In the genomic region with DNA sequence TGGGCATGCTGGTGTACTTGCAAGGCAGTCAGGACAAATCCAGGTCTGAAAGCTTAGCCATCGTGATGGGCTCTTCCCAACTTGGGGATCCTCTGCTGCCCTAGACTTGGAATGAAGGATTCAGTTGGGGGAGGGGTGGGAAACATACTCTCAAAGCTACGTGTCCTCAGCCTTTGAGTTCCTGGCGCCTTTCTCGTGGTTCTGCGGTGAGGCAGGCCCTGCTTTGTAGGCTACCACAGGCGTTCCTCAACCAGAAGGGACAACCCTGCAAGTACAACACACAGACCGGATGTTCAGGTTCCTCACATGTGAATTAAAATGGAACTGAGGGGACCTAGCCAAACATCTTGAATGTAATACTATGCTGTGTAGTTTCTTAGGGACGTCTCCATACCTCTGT, we compare ENCODE assay signal across 9 mouse cellular contexts.
A peak's percentile ranks its signal among the peaks of the same experiment; 100 is the strongest.
DNase-seq lines count a peak whose midpoint lies in the region; ATAC-seq and TF ChIP-seq lines count a peak whose summit lies in the region.
"Had no signal": no experiment of that assay in that cellular context is flagged by ENCODE, and none has a peak within 500 bp of the region (broad histone marks: within the 10 kb centered on the region; RNA-seq: fewer than 3 reads in every experiment).

No protein-coding gene starts in this region.

- H3K4me1 ChIP-seq in kidney, adult 2 months (ENCODE audit: control insufficient read depth, insufficient read depth, low read length), result 0 out of 2 replicates have a peak, but pooled peaks cover 4% of the 10 kb centered on the region
- H3K4me1 ChIP-seq in olfactory bulb, adult 2 months (ENCODE audit: control insufficient read depth, insufficient read depth, low read length), result peaks cover 62% of the 10 kb centered on the region
- H3K4me1 ChIP-seq in forebrain, embryonic 16.5 days (replicated peaks; ENCODE audit: control insufficient read depth, insufficient read depth, low read length), result 0 out of 2 replicates have a peak, but pooled peaks cover 6% of the 10 kb centered on the region

- no peak for TF ChIP-seq POLR2A in kidney, adult 2 months (IDR thresholded peaks at IDR 0.05; ENCODE audit: low read depth, low read length)
- TF ChIP-seq POLR2A in olfactory bulb, adult 2 months (IDR thresholded peaks at IDR 0.05; ENCODE audit: insufficient read depth, low read depth, low read length), result no peak

- no peak overlapping the region for H3K9ac ChIP-seq in forebrain, embryonic 16.5 days (replicated peaks; ENCODE audit: low read depth, low read length)

- WGBS in kidney, adult 2 months, result 68% methylated on average over 8 of the region's 8 CpGs
- WGBS in olfactory bulb, adult 2 months, result 59% methylated on average over 8 of the region's 8 CpGs
- 87% methylated on average over 8 of the region's 8 CpGs for WGBS in forebrain, embryonic 16.5 days

- H3K36me3 ChIP-seq in kidney, adult 2 months (ENCODE audit: control insufficient read depth, insufficient read depth, low read length), result no peaks in the 10 kb centered on the region
- H3K36me3 ChIP-seq in forebrain, embryonic 16.5 days (ENCODE audit: control insufficient read depth, insufficient read depth), result no peaks in the 10 kb centered on the region

- peak overlapping the region; percentile 24 for H3K27ac ChIP-seq in kidney, adult 2 months (ENCODE audit: insufficient read depth, low read depth, low read length)
- H3K27ac ChIP-seq in olfactory bulb, adult 2 months (ENCODE audit: insufficient read depth, low read depth, low read length), result peak overlapping the region; percentile 71
- no peak overlapping the region for H3K27ac ChIP-seq in forebrain, embryonic 16.5 days (ENCODE audit: low read length)

- H3K4me3 ChIP-seq in kidney, adult 2 months (ENCODE audit: insufficient read depth, low read depth, low read length), result no peak overlapping the region
- no peak overlapping the region for H3K4me3 ChIP-seq in olfactory bulb, adult 2 months (ENCODE audit: insufficient read depth, low read depth, low read length)
- H3K4me3 ChIP-seq in forebrain, embryonic 16.5 days (replicated peaks; ENCODE audit: low read length), result no peak overlapping the region

- no peaks in the 10 kb centered on the region for H3K9me3 ChIP-seq in forebrain, embryonic 16.5 days (ENCODE audit: control insufficient read depth, low read length)

- DNase-seq in kidney, adult 2 months, result no peak
- no peak for DNase-seq in kidney, adult 9 months
- DNase-seq in CD4-positive, CD25-positive, alpha-beta regulatory T cell, adult 2 months (ENCODE audit: low read depth, low spot score), result peak; percentile 36
- no peak for DNase-seq in left cerebral cortex, adult 8-10 months (ENCODE audit: low spot score in 2 of 2)
- DNase-seq: cerebellum, adult 18-20 months had no signal

- TF ChIP-seq CTCF in kidney, adult 2 months (conservative IDR thresholded peaks at IDR 0.05; ENCODE audit: insufficient read depth, insufficient read length, low read depth, low read length), result no peak
- TF ChIP-seq CTCF in olfactory bulb, adult 2 months (IDR thresholded peaks at IDR 0.05; ENCODE audit: insufficient read depth, low read depth, low read length), result no peak

- H3K4me2 ChIP-seq in forebrain, embryonic 16.5 days (ENCODE audit: low read length), result no peak overlapping the region
- H3K4me2 ChIP-seq: liver, embryonic 11.5 days had no signal

- no peaks in the 10 kb centered on the region for H3K27me3 ChIP-seq in kidney, adult 2 months (replicated peaks; ENCODE audit: control insufficient read depth, insufficient read depth, low read length)
- H3K27me3 ChIP-seq in forebrain, embryonic 16.5 days (replicated peaks; ENCODE audit: control insufficient read depth, insufficient read depth, low read length), result no peaks in the 10 kb centered on the region

- ATAC-seq in CD4-positive, CD25-positive, alpha-beta regulatory T cell, adult 4 months, result peak; percentile 26
- ATAC-seq in forebrain, embryonic 16.5 days, result no peak
